Mouse (Mus musculus): ENCODE data around the gene Sirpa. TPM values are rescaled to one million over a fixed set of nuclear protein-coding genes. Genes with fewer than 3 reads are reported as not detected.

Gene Sirpa
- polyA plus RNA-seq, 1 experiment from 2014 or later, result 13.2 TPM

- DNase-seq (ENCODE audit: low spot score), result peak; percentile 12
- TF ChIP-seq EP300 (optimal IDR thresholded peaks at IDR 0.05) (no peak), CTCF (IDR thresholded peaks at IDR 0.05; ENCODE audit: low read depth) (no peak)
- Histone ChIP-seq H3K27ac (replicated peaks) (no peak overlapping the region), H3K4me1 (replicated peaks; ENCODE audit: control insufficient read depth, insufficient read depth) (no peaks in the 10 kb centered on the region), H3K36me3 (ENCODE audit: control insufficient read depth, insufficient read depth, low read length) (no peaks in the 10 kb centered on the region), H3K4me3 (ENCODE audit: low read depth, low read length) (no peak overlapping the region), H3K9ac (ENCODE audit: low read length) (no peak overlapping the region), H3K4me2 (replicated peaks; ENCODE audit: low read depth) (no peak overlapping the region), H3K9me3 (ENCODE audit: control insufficient read depth, low read length) (no peaks in the 10 kb centered on the region), H3K27me3 (ENCODE audit: control insufficient read depth, insufficient read depth, low read length) (no peaks in the 10 kb centered on the region)
- 83% methylated on average over 7 of the region's 7 CpGs for WGBS
- no peak for ATAC-seq (ENCODE audit: low FRiP score, low TSS enrichment)
These were observed 27.5 kb downstream of the Sirpa start for GRCm38 (mm10) chr2:129620148-129620547.

GRCm38 (mm10) chr2:129620881-129621280, 28.2 kb downstream of the Sirpa start:
- Histone ChIP-seq H3K27ac (replicated peaks) (no peak overlapping the region), H3K9ac (ENCODE audit: low read length) (no peak overlapping the region), H3K36me3 (ENCODE audit: control insufficient read depth, insufficient read depth, low read length) (no peaks in the 10 kb centered on the region), H3K9me3 (ENCODE audit: control insufficient read depth, low read length) (no peaks in the 10 kb centered on the region), H3K27me3 (ENCODE audit: control insufficient read depth, insufficient read depth, low read length) (no peaks in the 10 kb centered on the region), H3K4me2 (replicated peaks; ENCODE audit: low read depth) (no peak overlapping the region), H3K4me1 (replicated peaks; ENCODE audit: control insufficient read depth, insufficient read depth) (no peaks in the 10 kb centered on the region), H3K4me3 (ENCODE audit: low read depth, low read length) (no peak overlapping the region)
- 92% methylated on average over 5 of the region's 5 CpGs for WGBS
- ATAC-seq (ENCODE audit: low FRiP score, low TSS enrichment) (no peak), DNase-seq (ENCODE audit: low spot score) (peak; percentile 7)
- TF ChIP-seq EP300 (optimal IDR thresholded peaks at IDR 0.05) (no peak), CTCF (IDR thresholded peaks at IDR 0.05; ENCODE audit: low read depth) (no peak)

GRCm38 (mm10) chr2:129621654-129622490, 29.2 kb downstream of the Sirpa start:
- Histone ChIP-seq H3K4me1 (replicated peaks; ENCODE audit: control insufficient read depth, insufficient read depth) (no peaks in the 10 kb centered on the region), H3K27me3 (ENCODE audit: control insufficient read depth, insufficient read depth, low read length) (no peaks in the 10 kb centered on the region), H3K9me3 (ENCODE audit: control insufficient read depth, low read length) (no peaks in the 10 kb centered on the region), H3K36me3 (ENCODE audit: control insufficient read depth, insufficient read depth, low read length) (no peaks in the 10 kb centered on the region), H3K9ac (ENCODE audit: low read length) (no peak overlapping the region), H3K4me3 (ENCODE audit: low read depth, low read length) (no peak overlapping the region), H3K4me2 (replicated peaks; ENCODE audit: low read depth) (no peak overlapping the region), H3K27ac (replicated peaks) (no peak overlapping the region)
- DNase-seq (ENCODE audit: low spot score) (peak; percentile 8), ATAC-seq (ENCODE audit: low FRiP score, low TSS enrichment) (no peak)
- 81% methylated on average over 9 of the region's 9 CpGs for WGBS
- no peak for TF ChIP-seq CTCF (IDR thresholded peaks at IDR 0.05; ENCODE audit: low read depth)
- TF ChIP-seq EP300 (optimal IDR thresholded peaks at IDR 0.05), result no peak

GRCm38 (mm10) chr2:129622918-129623317, 30.3 kb downstream of the Sirpa start:
- ATAC-seq (ENCODE audit: low FRiP score, low TSS enrichment) (no peak), DNase-seq (ENCODE audit: low spot score) (no peak)
- TF ChIP-seq CTCF (IDR thresholded peaks at IDR 0.05; ENCODE audit: low read depth) (no peak), EP300 (optimal IDR thresholded peaks at IDR 0.05) (no peak)
- WGBS, result 97% methylated on average over 5 of the region's 5 CpGs
- Histone ChIP-seq H3K9me3 (ENCODE audit: control insufficient read depth, low read length) (no peaks in the 10 kb centered on the region), H3K36me3 (ENCODE audit: control insufficient read depth, insufficient read depth, low read length) (no peaks in the 10 kb centered on the region), H3K4me3 (ENCODE audit: low read depth, low read length) (no peak overlapping the region), H3K9ac (ENCODE audit: low read length) (no peak overlapping the region), H3K27ac (replicated peaks) (no peak overlapping the region), H3K4me2 (replicated peaks; ENCODE audit: low read depth) (no peak overlapping the region), H3K4me1 (replicated peaks; ENCODE audit: control insufficient read depth, insufficient read depth) (no peaks in the 10 kb centered on the region), H3K27me3 (ENCODE audit: control insufficient read depth, insufficient read depth, low read length) (no peaks in the 10 kb centered on the region)

DNA sequence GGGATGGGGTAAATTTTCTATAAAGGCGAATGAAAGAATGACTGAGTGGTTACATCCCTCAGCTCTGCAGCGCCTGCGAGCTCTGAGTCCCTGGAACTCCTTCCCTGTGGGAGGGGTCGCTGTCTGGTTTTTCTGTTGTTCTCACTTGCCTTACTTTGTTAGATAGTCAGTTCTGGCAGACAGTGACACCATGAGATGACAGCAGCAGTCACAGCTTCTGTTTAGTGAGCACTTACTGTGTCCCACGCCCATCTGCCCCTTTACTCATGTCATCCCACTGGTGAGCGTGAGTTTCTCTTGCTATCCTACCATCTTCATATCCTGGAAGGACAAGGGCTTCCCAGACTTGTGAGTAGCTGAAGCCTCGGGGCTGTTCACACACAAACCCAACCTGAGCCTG, 31.1 kb downstream of the Sirpa start:
- ATAC-seq (ENCODE audit: low FRiP score, low TSS enrichment), result no peak
- Histone ChIP-seq H3K9ac (ENCODE audit: low read length) (no peak overlapping the region), H3K9me3 (ENCODE audit: control insufficient read depth, low read length) (no peaks in the 10 kb centered on the region), H3K36me3 (ENCODE audit: control insufficient read depth, insufficient read depth, low read length) (no peaks in the 10 kb centered on the region), H3K4me3 (ENCODE audit: low read depth, low read length) (no peak overlapping the region), H3K27ac (replicated peaks) (no peak overlapping the region), H3K4me2 (replicated peaks; ENCODE audit: low read depth) (no peak overlapping the region), H3K4me1 (replicated peaks; ENCODE audit: control insufficient read depth, insufficient read depth) (no peaks in the 10 kb centered on the region), H3K27me3 (ENCODE audit: control insufficient read depth, insufficient read depth, low read length) (no peaks in the 10 kb centered on the region)
- DNase-seq (ENCODE audit: low spot score), result no peak
- 90% methylated on average over 7 of the region's 7 CpGs for WGBS
- TF ChIP-seq EP300 (optimal IDR thresholded peaks at IDR 0.05), result no peak
- TF ChIP-seq CTCF (IDR thresholded peaks at IDR 0.05; ENCODE audit: low read depth), result no peak

DNA sequence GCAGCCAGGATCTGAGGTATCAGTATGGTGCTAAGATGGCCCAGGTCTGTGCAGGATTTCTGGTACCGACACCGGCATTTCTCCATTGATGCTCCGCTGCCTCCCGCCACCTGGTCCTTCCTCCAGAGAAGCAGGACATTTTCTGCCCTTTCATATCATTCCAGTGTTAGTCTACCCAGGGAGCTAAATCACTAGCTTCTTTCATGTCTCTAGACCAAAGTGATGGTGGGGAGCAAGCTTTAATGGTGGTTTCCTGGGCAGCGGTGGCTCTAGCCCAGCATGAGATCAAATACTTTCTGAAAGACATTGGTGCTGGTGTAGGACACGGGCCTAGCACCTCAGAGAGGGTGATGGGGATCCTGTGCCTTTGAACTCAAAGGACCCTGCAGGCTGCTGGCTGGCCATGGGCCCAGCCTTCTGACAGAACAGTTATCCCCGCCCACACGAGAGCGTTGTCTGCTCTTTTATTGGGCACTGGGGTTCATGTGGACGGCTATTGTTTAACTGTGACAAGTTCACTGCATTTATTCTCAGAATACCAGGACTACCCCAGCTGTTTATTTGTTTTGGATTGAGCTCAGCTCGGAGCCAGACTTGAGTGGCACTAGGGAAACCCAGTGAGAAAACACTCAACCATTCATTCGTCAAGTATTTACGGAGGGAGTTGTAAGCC, 31.7 kb downstream of the Sirpa start:
- peak; percentile 70 for ATAC-seq (ENCODE audit: low FRiP score, low TSS enrichment)
- peak; percentile 27 for DNase-seq (ENCODE audit: low spot score)
- WGBS, result 58% methylated on average over 13 of the region's 13 CpGs
- Histone ChIP-seq H3K27ac (replicated peaks) (no peak overlapping the region), H3K27me3 (ENCODE audit: control insufficient read depth, insufficient read depth, low read length) (no peaks in the 10 kb centered on the region), H3K4me3 (ENCODE audit: low read depth, low read length) (no peak overlapping the region), H3K9me3 (ENCODE audit: control insufficient read depth, low read length) (no peaks in the 10 kb centered on the region), H3K36me3 (ENCODE audit: control insufficient read depth, insufficient read depth, low read length) (no peaks in the 10 kb centered on the region), H3K9ac (ENCODE audit: low read length) (no peak overlapping the region), H3K4me1 (replicated peaks; ENCODE audit: control insufficient read depth, insufficient read depth) (no peaks in the 10 kb centered on the region), H3K4me2 (replicated peaks; ENCODE audit: low read depth) (no peak overlapping the region)
- TF ChIP-seq EP300 (optimal IDR thresholded peaks at IDR 0.05) (no peak), CTCF (IDR thresholded peaks at IDR 0.05; ENCODE audit: low read depth) (no peak)
